Mouse (Mus musculus) adrenal gland, postnatal 36 days (tissue): ENCODE measurements around the gene Cars2. TPM values are rescaled to one million over a fixed set of nuclear protein-coding genes. Genes with fewer than 3 reads are reported as not detected.
"Not testable (repeated sequence)": the region's sequence is repeated elsewhere in the genome, so short reads cannot be mapped to it uniquely, and the experiment has no call there.

Experiments
- DNase-seq, 2 experiments: peaks; one replicate each; pipeline ENCODE4 v3.0.0; 2021; ENCODE audit warnings: mixed read lengths in 1 of 2
- total RNA-seq, 2 experiments: library from RNA; stranded (reverse); gene quantifications; 2 replicates each; pipeline ENCODE4 v1.2.3; 2021

Cars2 gene
- total RNA-seq, 2 experiments from 2014 or later = 34.6 to 39.8 TPM

DNA sequence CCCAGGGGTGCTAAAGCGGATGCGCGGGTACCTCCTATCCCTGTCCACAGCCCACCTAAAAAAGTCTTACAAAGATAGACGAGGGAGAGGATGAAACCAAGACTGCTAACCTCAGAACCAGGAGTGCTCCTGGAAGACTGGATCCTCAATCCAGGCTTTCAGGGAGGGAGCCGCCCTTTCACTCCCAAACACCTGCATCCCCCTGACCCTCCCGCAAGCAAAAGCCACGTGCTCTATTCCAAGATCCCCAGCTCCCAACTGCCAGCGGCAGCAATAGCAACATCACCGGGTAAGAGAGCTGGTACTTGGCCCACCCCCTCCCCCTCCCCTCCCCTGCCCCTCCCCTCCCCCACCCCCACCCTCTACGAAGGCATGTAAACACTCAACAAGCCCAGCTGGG is 75.2 kb downstream of the Cars2 start:
- DNase-seq = no peak

DNA sequence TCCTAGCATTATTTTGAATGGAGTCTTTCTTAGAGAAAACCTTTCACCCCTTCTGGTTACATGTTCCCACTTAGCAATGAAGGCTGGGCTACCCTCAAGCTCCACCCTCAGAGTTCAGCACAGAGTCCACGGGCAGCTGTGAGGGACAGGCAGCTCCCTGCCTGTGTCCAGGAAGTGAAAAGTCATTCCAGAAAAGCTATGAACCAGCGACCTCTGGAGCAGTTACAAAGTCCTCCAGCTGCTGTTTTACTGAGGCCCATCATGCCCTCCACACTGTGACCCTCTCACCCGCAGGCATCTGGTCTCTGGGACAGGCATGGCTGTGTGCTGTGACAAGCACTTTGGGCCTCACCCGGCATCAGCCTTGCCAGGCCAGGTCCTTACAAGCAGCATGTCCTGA is 77.5 kb downstream of the Cars2 start:
- peak in 1 of 2 experiments; percentile 42 for DNase-seq

DNA sequence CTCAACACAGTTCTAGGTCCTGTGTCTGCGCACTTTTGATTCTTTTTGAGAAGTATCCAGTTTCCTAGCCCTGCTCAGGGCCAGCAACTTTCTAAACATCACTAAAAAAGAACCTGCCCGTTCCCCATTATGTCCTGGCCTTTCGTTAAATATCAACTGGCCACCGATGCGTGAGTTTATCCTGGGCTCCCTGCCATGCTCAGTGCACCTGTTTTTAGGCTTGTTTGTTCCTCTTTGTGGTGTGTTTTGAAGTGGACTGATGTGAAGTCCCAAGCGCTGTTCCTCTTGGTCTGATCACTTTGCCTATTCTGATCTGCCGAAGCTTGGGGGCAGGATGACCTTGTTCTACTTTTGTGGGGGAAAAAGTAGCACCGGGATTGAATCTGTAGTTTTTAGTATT is 79.3 kb downstream of the Cars2 start:
- DNase-seq = no peak

DNA sequence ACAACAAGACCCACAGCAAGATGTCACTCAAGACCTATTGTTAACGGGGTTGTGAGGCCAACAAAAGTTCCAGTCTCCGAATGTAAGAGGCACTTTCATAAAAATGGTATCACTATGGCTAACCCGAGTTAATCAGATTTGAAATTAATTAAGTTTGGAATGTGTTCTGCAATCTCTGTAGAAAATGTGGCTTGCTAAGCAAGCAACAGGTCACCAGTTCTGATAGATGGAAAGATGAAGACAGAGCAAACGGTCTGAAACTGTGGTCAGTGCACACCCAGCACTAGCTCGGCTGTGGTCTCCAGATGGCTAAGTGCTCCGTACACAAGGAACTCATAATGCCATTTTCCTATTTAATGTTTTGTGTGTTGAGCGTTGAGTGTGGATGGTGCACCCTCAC is 79.9 kb downstream of the Cars2 start:
- DNase-seq = no peak

DNA sequence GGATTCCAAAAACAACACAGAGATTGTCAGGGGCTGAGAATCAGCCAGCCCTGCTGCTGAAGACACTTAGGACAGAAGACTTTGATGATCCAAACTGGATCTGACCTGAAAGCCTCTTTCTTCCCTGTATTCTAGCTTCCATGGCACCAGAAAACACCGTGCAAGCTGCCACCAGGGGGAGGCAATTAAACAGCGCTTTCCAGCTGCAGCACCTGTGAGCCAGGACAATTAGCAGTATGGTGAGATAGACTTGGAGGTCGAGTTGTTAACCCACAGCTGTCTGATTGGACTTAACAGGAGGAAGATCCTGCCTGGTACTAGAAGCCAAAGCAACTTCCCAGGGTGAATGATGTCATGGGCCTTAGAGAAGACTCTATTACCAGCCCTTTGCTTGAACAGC is 81.5 kb downstream of the Cars2 start:
- peak; percentile 45 to 71 for DNase-seq

DNA sequence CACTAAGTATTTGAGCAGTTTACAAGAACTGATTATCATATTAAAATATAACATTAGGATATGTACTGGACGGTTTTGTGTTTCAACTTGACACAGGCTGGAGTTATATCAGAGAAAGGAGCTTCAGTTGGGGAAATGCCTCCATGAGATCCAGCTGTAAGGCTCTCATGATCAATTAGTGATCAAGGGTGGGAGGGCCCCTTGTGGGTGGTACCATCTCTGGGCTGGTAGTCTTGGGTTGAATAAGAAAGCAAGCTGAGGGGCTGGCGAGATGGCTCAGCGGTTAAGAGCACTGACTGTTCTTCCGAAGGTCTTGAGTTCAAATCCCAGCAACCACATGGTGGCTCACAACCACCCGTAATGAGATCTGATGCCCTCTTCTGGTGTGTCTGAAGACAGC is 84.1 kb downstream of the Cars2 start:
- DNase-seq = not testable (repeated sequence)

DNA sequence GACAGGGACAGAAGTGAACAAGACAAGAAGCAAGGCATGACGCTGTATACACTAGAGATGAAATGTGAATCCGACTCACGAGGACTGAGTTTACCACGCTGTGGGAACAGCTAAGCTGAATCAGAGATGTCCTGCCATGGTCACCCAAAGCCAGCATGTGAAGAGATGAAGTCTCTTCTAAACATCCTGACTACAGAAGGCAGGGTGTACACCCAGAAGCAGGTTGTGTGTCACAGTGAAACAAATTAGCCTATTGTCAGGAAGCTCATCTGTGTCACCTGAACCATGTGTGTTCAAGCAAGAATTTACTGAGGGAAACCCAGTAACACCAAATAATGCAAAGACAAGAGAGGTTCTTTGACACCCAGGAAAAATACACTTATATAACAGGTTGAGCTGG is 85.0 kb downstream of the Cars2 start:
- no peak for DNase-seq

DNA sequence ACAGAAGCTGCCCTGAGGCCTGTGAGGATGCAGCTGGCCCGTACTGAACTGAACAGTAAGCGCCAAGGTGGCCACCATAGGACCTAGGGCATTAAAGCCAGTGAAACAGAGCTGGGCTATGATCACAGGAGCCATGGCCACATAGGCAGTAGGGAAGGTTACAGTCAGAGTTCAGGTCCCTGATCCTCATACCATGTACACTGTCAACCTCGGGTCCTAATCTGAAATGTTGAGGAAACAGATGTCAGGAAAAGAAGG is 85.9 kb downstream of the Cars2 start:
- DNase-seq = no peak

Other genes with a start within 250 kb of the Cars2 start
- gene Col4a2, start 238.0 kb downstream of the Cars2 start, total RNA-seq = 100 to 1,000 TPM; 182 to 302 TPM
- 100 to 1,000 TPM; 359 to 687 TPM for gene Col4a1, start 238.0 kb downstream of the Cars2 start, total RNA-seq
- 10 to 100 TPM in 1 of 2 experiments, 1 to 10 TPM in 1; 6.7 to 12.5 TPM for gene Rab20, start 72.1 kb downstream of the Cars2 start, total RNA-seq
- gene Naxd, start 53.3 kb downstream of the Cars2 start, total RNA-seq = 10 to 100 TPM; 71.0 to 74.4 TPM
- 10 to 100 TPM; 36.1 to 43.7 TPM for gene Ing1, start 4.8 kb upstream of the Cars2 start, total RNA-seq
- gene Ankrd10, start 85.0 kb upstream of the Cars2 start, total RNA-seq = 10 to 100 TPM; 48.9 to 52.6 TPM
- gene 1700016D06Rik, start 150.3 kb upstream of the Cars2 start, total RNA-seq = not detected
- 10 to 100 TPM; 40.7 to 45.5 TPM for gene Arhgef7, start 176.9 kb upstream of the Cars2 start, total RNA-seq